Mouse (Mus musculus): ENCODE results near the gene Siva1. TPM values are rescaled to one million over a fixed set of nuclear protein-coding genes. Genes with fewer than 3 reads are reported as not detected.

The Siva1 gene
- total RNA-seq, 2 experiments from 2014 or later, result 17.8 to 23.0 TPM

DNA sequence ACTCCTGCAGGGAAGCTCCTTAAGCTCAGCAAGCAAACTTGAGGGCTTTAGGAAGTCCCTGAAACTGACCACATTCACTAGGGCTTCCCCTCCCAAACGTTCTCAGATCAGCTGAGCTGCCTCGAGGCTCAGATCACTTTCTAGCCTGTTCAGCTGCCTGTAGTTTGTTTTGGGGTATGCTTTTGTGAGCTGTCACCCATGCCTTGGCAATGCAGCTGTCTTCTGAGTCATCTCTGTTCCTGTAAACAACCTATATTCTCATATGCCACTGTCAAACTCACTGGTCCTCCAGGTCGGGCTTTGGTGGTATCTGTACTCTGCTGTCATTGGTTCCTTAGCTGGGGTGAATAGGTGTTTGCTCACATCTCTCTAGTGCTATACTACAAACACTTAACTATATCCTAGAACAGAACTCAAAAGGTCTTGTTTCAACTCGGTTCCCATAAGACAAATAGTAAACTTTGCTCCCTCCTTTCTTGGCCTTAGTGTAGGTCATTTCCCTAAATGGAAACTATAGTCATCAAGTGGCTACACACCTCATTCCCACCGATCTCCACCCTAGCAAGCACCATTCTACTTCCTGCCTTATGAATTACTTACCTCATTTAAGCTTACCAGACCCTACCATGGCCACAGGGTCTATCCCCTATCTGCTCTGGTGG lies 7.4 kb downstream of the Siva1 start:
- no peak for DNase-seq (ENCODE audit: low spot score in 2 of 2)
- intact Hi-C loops (cut with DNase I), result no loop called here

DNA sequence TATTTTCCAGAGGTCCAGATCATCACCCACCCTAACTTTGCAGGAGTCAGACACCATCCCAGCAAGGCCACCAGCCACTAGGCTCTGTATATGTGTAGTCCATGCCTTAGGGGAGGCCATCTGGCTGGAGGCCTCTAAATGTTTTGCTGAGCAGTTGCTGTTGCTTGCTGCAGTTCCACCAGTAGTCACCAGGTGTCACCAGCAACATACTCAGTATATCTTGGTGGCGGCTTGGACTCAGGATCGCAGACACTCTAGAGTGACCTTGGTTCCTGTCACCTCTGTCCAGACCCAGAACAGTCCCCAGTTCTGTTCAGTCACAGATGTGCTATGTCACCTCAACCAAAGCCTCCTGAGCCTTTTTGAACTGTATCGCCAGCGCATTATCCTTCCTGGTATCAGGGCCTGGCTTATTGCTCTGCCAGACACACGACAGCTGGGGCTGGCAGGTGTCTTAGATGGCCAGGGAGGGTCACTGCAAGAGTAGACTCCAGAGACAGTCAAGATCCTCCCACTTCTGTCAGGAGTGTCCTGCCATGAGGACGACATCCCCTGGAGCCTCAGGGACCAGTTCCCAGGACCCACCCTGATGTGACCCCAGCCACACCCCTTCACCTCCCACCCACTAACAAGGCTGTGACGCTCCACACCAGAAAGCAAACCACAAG lies 8.8 kb downstream of the Siva1 start:
- intact Hi-C loops (cut with DNase I), result loop anchor here (1.0 kb wide), 2 partner anchors 22 to 54 kb away; no protein-coding TSS in a partner anchor
- peak; percentile 75 to 80 for DNase-seq (ENCODE audit: low spot score in 2 of 2)

DNA sequence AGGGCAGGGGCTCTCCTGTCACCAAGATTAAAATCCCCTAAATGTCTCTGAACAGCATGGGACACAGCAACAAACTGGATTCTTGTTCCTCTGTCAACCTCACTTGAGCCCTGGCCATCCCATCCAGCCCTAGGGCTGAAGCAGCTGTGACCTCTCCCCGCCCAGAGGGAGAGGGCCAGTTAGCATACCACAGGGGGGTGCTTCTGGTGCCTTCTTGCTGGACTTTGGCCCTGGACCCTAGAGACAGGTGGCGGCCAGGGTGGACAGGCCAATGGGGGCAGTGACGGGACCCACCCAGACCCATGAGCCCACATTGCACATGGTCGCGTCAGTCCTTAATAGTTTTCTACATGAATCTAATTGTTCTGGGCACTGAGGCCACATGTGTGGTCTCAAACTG lies 9.6 kb downstream of the Siva1 start:
- intact Hi-C loops (cut with DNase I), result no loop called here
- no peak for DNase-seq (ENCODE audit: low spot score in 2 of 2)

DNA sequence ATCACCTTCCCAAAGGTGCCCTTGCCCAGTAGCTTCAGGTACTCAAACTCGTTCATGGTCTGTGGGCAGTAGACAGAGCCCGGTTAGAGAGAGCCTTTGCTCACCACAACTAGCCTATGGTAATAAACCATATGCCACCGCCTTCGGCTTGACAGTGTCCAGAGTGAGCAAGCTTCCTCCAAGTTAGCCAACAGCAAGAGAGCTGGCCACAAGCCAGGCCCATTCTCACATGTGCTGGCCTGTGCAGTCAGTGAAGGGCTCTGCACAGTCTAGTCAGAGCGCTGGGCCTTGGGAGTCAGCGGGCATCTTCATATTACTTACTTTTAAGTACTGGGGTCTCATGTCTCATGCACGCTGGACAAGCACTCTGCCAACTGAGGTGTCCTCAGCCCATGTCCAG lies 14.1 kb downstream of the Siva1 start:
- intact Hi-C loops (cut with DNase I), result no loop called here
- DNase-seq (ENCODE audit: low spot score in 2 of 2), result no peak

DNA sequence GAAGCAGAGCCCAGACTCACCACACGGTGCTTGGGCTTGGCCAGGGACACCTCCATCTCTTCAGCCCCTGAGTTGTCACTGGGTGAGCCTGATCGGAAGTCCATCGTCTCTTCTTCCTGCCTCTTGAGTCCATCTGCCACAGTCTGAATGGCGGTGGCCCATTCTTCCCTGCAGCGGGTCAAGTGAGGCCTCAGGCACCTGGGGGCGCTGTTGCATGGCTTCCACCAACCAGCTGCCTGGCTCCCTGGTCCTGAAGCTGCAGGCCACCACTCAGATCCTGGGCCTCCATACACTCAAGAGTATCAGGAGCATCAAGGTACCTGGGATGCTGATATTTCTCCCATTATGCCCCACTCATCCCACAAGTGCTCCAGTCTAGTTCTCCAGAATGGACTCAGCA lies 14.6 kb downstream of the Siva1 start:
- intact Hi-C loops (cut with DNase I), result no loop called here
- DNase-seq (ENCODE audit: low spot score in 2 of 2), result peak; percentile 52

DNA sequence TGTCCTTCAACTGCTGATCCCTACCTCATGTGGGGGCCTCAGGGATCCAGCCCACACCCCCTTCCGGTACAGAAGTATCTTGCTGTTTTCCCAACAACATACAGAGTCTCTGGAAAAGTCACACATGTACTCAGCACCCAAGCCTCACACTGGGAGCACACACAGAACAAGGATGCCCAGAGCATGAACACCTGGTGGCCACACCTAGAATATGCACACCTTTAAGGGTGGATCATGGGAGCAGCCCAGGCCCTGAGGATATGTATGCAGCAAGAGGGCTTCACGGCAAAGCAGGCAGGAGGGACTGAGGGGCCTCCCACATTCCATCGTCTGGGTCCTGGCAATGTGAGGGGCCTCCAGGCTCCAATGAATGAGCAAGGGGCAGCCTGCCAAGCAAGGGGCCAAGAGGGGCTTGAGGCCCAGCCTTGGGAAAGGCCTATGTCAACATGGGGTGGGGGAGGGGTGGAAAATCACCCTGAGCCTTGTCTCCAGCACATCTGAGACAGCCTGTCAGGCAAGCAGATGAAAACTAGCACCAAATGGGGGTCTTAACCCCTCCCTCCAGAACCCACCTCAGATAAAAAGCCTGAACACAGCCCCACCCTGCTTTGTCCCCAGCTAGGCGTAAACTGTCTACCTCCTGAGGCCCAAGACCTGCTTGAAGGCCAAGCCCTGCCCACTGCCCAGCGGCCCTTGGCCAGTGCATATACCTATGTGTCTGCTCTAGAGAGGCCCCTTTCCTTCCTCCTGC lies 16.3 kb downstream of the Siva1 start:
- intact Hi-C loops (cut with DNase I), result no loop called here
- no peak for DNase-seq (ENCODE audit: low spot score in 2 of 2)

DNA sequence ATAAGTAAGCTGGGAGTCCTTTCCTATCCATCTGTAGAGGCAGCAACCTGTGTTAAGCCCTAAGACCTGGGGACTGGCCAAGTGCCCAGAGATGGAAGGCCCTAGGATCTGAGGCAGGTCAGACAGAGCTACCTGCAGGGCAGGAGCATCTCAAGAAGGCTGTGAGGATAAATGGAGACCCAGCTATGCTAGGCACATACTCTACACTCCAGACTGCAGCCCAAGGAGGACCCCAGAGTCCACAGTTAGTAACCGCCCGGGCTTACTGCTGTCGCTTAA lies 16.8 kb downstream of the Siva1 start:
- intact Hi-C loops (cut with DNase I), result no loop called here

DNA sequence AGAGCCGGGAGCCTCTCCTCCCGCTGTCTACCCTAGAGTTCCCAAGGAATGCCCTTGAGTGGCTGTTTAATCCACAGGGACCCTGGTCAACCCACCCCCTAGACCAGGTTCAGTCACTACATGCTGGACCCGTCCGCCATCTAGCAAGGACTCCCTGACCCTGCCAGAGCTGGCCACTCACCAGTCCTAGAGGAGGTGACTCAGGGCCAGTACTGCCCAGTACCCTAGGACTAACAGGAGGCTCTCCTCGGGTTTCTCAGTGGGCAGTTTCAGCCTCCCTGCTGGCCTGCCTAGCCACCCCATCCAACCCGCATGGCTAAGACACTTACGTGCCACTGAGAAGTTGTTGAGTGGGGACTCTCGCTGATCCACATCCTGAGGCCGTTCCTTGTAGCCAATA lies 17.4 kb downstream of the Siva1 start:
- no peak for DNase-seq (ENCODE audit: low spot score in 2 of 2)

More for the DNA sequence above, 16.8 kb downstream of the Siva1 start:
- DNase-seq (ENCODE audit: low spot score in 2 of 2), result no peak

DNA sequence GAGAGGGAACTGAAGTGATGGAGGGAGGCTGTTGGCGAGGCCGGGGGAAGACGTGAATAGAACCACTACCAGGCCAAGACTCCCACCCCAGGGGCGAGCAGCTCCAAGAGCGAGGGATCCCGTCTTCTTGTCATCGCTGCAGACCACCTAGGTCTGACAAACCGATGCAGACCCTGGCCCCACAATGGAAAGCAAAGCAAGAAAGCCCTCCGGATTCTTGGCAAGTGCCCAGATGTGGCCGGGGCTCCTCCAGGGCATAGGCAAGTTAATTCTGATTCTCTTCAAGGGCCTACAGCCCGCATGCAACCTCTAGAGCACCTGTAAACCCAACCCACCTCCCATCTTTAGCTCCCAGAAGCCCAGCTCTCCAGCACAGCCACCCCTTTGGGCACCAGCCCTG lies 18.8 kb downstream of the Siva1 start:
- intact Hi-C loops (cut with DNase I), result no loop called here
- DNase-seq (ENCODE audit: low spot score in 2 of 2), result no peak

More for the DNA sequence above, 17.4 kb downstream of the Siva1 start:
- intact Hi-C loops (cut with DNase I), result no loop called here

DNA sequence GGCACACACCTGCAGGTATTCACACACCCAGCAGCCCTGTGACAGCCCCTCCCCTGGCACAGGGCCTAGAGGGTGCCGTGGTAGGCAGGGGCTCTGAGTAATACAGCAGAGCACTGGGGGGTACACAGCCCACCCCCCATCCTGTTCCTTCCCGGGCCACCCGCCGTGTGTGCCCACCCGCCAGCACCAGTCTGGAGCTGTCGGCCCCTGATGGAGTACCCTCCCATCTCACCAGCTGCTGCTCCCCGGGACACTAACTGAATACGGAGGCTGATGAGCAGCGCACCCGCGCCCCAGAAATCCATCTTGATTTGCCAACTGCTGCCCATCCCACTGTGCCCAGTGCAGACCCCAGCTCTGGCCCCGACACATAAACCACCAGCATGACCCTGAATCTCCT lies 19.2 kb downstream of the Siva1 start:
- intact Hi-C loops (cut with DNase I), result no loop called here
- no peak for DNase-seq (ENCODE audit: low spot score in 2 of 2)

DNA sequence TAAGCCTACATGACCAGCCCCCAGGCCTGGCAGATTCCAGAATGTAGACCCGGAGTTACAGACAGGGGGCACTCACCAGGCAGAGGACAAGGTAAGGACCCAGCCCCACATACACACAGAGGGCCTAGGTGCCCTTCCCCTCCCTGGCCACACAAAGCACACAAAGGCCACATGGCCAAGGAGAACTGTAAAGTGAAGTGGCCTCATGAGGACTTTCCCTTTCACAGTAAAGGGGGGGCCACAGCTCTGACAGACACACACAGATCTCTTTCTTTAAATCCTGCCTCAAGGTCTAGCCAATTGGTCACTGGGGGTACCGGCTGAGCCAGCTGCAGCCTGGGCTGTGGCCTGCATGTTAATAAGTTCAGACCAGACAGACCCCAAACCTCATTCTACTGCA lies 19.6 kb downstream of the Siva1 start:
- DNase-seq (ENCODE audit: low spot score in 2 of 2), result no peak
- intact Hi-C loops (cut with DNase I), result no loop called here

DNA sequence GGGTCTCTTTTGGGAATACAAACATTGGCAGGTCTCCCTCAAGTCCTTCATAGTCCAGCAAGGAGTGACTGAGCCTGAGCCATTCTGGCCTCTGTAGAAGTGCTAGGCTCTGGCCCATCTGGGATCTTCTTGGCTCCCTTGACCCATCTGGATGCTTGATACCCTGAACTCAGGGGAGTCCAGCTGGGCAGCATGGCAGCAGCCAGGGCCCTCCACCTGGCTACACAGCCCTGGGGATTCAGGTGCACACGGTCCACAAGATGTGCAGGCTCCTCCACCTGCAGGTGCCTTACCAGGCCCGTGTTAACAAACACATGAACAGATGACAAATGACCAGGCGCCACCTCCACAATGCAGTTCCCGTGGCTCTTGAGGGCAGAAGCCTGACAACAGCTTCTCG lies 20.2 kb downstream of the Siva1 start:
- no peak for DNase-seq (ENCODE audit: low spot score in 2 of 2)
- intact Hi-C loops (cut with DNase I), result no loop called here

DNA sequence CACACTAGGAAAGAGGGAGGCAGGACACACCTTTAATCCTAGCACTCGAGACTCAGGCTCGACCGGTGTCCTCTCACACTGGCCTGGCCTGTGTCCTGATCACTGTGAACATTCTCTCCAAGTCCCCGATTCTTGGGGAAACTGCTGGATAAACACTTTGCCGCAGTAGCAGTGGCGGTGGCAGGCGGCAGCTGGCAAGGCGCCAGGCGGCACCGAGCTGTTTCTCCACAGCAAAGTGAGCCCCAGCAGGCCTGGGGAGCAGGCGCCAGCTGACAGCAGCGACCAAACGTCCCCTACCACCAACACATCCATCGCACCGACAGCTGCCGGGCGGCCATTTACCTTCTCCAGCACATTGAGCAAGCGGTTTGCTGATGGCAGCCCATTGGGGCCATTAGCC lies 21.0 kb downstream of the Siva1 start:
- DNase-seq (ENCODE audit: low spot score in 2 of 2), result peak; percentile 73 to 78
- intact Hi-C loops (cut with DNase I), result no loop called here

DNA sequence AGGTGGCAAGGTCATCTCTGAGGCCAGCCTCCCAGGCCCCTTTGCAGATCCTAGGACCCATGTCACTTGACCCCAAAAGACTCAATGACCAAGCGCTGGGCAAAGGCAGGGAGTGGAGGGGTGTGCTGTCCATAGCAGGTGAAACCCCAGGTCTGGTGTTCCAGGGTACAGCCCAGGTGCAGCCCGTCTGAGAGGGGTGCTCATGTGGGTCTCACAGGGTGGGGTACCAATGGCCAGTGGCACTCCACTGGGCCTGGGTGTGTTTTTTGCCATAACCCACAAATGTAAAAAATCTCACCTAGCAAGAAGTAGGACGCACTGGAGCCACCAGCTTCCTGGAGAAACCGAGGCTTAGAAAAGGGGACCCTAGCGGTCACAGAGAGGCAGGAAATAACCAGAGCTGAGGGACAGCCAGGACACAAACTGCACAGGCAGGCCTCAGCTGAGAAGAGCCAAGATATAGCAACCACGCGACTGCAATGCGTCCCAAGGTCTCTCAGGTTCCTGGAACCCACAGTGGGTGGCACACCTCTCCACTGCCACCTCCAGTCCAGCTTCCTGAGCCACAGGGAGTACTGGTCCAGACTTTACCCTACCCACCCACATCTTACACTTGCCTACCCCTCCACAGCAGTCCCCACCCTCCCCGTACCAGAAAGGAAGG lies 21.5 kb downstream of the Siva1 start:
- no peak for DNase-seq (ENCODE audit: low spot score in 2 of 2)
- intact Hi-C loops (cut with DNase I), result no loop called here

DNA sequence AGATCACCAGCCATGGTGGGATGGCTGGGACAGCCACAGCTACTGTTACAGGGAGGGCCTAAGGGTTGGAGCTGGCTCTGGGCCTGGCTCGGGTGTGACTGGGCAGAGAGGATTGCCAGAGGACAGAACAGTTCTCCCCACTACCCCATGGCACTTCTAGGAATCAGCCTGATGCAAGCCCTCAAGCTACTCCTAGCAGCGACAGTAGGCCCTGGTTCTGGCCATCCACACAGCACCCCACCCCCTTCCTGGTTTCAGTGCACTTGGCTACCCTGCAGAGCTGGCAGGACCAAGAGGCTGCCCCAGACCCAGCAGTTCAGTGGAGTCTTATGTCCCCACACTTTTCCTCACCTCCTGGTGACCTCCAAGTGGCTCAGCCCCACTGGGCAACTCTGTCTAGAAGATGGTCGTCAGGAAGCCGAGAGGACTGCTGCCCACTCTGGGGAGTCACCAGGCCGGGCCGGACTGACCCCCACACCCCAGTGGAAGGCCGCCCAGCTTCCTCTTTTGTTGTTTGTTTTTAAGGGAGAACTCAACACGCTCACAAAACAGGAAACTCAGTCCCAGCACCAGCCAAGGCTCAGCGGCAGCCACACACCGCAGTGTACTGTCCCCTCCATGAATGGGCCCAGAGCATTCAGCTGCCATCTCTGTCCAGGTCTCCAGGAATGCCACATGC lies 23.3 kb downstream of the Siva1 start:
- intact Hi-C loops (cut with DNase I), result no loop called here
- DNase-seq (ENCODE audit: low spot score in 2 of 2), result no peak

DNA sequence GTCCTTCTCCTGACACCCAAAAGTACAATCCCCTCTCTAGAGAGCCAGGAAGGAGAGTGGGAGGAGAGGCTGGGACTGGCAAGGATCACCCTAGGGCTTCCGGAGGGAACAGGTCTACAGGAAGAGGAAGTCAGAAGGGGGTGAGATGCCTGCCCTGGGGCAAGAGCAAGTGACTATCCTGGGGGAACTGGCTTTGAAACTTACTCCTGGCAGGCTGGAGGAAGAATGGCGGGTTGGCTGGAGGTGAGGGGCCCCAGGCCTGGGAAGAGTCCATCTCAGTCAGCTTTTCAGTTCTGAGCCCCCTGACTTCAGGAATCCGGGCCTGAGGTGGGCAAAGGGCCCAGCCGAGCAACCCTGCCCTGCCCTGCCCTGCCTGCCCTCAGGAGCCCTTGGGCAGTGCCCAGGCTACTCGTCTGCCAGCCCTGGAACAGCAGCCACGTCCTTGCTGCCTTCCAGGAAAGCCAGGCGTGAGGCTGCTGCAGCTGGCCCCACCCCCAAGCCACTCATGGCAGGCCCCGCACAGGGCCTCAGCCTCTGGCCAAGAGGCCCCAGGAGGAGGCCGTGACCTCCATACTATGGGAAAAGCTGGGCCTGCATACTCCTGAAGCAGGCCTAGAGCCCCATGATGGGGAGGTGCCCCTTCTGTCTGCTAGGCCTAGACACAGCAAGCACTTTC lies 26.4 kb downstream of the Siva1 start:
- intact Hi-C loops (cut with DNase I), result no loop called here
- no peak for DNase-seq (ENCODE audit: low spot score in 2 of 2)

DNA sequence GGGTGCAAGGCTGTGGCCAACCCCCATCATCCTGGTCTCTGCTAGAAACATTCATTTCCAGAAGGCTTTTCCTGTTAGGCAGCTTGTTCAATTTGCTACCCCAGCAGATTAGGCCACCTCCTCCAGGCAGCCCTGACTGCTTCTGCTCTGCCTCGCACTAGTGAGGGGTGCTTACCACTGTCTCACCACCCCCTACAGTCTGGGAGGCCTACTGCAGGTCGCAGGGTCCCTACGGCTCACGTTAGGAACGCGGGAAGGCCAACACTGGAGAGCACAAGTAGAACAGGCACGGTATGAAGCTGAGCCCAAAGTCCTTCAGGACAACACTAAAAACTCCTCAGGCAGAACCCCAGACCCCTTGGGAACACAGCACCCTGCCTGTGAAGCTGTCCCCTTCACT lies 27.4 kb downstream of the Siva1 start:
- intact Hi-C loops (cut with DNase I), result no loop called here
- DNase-seq (ENCODE audit: low spot score in 2 of 2), result no peak

DNA sequence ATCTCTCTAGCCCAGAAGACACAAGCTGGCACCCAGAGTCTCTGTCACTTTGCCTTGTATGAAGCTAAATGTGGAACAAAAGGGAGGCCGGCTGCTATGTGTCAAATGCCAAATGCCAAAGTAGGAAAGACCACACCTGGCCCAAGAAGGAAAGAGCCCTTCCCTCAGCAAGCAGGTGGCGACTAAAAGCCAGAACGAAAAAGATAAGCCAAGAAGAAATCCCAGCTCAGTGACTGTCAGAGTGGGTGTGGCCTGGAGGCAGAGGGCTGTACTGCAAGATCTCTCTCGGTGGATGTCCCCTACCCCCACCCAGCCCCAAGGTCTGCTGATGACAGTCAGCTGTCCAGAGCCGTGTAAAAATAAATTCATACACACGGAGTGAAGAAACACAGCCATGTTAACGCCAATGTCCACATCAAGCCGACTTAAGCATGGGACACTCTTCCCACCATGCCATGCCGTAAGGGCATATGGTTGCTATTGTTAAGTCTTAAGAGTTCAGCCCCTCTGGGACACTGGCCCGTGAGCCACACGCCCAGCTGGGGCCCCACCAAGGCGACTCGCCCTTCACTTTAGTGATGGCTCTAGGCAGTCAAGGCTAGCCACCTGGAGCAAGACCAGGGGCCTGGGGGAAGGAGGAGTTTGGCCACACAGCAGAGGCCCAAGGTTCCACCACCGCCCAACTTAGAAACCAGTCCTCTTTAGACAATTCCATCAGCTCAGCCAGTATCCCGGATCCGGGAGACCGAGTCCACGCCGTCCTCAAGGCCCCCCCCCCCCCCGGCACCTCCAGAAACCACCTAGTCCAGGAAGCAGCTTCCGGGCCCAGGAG lies 28.5 kb downstream of the Siva1 start:
- DNase-seq (ENCODE audit: low spot score in 2 of 2), result no peak
- intact Hi-C loops (cut with DNase I), result no loop called here

Data from left cerebral cortex, postnatal 36 days (tissue).